Mouse (Mus musculus): ENCODE data around the gene Grin1. TPM values are rescaled to one million over a fixed set of nuclear protein-coding genes. Genes with fewer than 3 reads are reported as not detected.

Grin1 gene
- polyA plus RNA-seq, 2 experiments, result 0.34 to 1.3 TPM

DNA sequence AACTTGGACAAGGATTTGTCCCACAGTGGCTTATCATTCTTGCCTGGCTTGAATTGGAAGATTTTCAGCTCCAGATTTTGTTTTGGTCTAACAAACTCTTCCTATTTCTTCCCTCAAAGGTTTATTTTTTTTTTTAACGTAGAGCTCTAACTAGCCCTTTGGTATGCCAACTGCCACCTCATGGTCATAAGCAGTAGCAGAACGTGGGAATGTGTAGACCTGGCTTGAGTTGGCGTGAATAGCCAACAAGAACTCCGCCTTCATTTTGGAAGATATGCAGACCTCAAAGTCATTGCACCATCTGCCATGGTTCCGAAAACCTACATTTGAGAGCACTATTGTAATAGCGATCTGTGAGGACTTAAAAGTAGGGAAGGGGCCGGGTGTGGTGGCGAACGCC, 12.5 kb upstream of the Grin1 start:
- 59% methylated on average over 9 of the region's 9 CpGs for WGBS
- no peak overlapping the region for H3K27ac ChIP-seq (replicated peaks; ENCODE audit: low read depth, low read length)
- H3K4me3 ChIP-seq (replicated peaks; ENCODE audit: low read length), result peak overlapping the region; percentile 94
- H3K4me1 ChIP-seq (ENCODE audit: control insufficient read depth, insufficient read depth, low read length), result peaks cover 9% of the 10 kb centered on the region
- no peak for DNase-seq (ENCODE audit: low spot score)
- H3K36me3 ChIP-seq (ENCODE audit: control insufficient read depth, insufficient read depth, low read length), result peaks cover 24% of the 10 kb centered on the region
- H3K27me3 ChIP-seq (ENCODE audit: control insufficient read depth, insufficient read depth, low read length), result no peaks in the 10 kb centered on the region
- no peak for ATAC-seq (ENCODE audit: low FRiP score, low read depth)
- H3K4me2 ChIP-seq (replicated peaks; ENCODE audit: low read depth, low read length, severe bottlenecking), result peak overlapping the region; percentile 71
- H3K9ac ChIP-seq (ENCODE audit: low read depth, low read length, severe bottlenecking), result peak overlapping the region; percentile 94
- no peak for TF ChIP-seq POLR2A (IDR thresholded peaks at IDR 0.05; ENCODE audit: borderline replicate concordance, extremely low read depth, insufficient read depth, insufficient read length)
- H3K9me3 ChIP-seq (ENCODE audit: control insufficient read depth, low read length), result no peaks in the 10 kb centered on the region

DNA sequence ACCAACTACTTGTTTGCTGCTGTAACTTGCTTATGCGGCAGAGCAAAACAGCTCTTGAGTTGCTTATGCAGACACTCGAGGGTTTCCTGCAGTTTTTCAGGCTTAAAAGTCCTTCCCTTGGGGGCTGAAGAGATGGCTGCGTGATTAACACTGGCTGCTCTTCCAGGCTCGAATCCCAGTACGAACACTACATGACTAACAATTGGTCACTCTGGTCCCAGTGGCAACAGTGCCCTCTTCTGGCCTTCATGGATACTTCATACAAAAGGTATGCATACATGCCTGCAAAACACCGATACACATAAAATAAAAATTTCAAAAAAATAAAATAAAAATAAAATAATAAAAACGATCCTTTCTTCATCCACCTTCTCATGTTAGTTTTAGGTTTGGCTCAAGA, 9.5 kb upstream of the Grin1 start:
- WGBS, result 40% methylated on average over 7 of the region's 7 CpGs

DNA sequence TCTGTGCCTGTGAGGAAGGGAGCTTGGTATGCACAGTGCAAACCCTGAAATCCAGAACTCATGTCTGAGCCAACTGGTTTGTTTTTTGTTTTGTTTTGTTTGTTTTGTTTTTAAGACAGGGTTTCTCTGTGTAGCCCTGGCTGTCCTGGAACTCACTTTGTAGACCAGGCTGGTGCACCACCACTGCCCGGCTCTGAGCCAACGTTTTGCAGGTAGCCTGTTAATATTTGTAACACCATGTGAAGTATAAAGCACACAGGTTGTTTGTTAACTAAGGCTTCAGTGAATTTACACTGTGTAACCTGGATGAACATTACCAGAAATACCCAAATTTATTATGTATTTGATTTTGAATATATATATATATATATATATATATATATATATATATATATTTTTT, 7.0 kb upstream of the Grin1 start:
- Histone ChIP-seq H3K27ac (replicated peaks; ENCODE audit: low read depth, low read length) (no peak overlapping the region), H3K4me3 (replicated peaks; ENCODE audit: low read length) (no peak overlapping the region), H3K9me3 (ENCODE audit: control insufficient read depth, low read length) (no peaks in the 10 kb centered on the region), H3K4me2 (replicated peaks; ENCODE audit: low read depth, low read length, severe bottlenecking) (no peak overlapping the region), H3K9ac (ENCODE audit: low read depth, low read length, severe bottlenecking) (no peak overlapping the region), H3K27me3 (ENCODE audit: control insufficient read depth, insufficient read depth, low read length) (no peaks in the 10 kb centered on the region), H3K4me1 (ENCODE audit: control insufficient read depth, insufficient read depth, low read length) (no peaks in the 10 kb centered on the region), H3K36me3 (ENCODE audit: control insufficient read depth, insufficient read depth, low read length) (no peaks in the 10 kb centered on the region)
- TF ChIP-seq POLR2A (IDR thresholded peaks at IDR 0.05; ENCODE audit: borderline replicate concordance, extremely low read depth, insufficient read depth, insufficient read length), result no peak
- ATAC-seq (ENCODE audit: low FRiP score, low read depth), result no peak
- no peak for DNase-seq (ENCODE audit: low spot score)
- WGBS, result 80% methylated on average over 2 of the region's 2 CpGs

More for the DNA sequence above, 9.5 kb upstream of the Grin1 start:
- no peak for DNase-seq (ENCODE audit: low spot score)
- Histone ChIP-seq H3K27me3 (ENCODE audit: control insufficient read depth, insufficient read depth, low read length) (no peaks in the 10 kb centered on the region), H3K4me2 (replicated peaks; ENCODE audit: low read depth, low read length, severe bottlenecking) (no peak overlapping the region), H3K9ac (ENCODE audit: low read depth, low read length, severe bottlenecking) (no peak overlapping the region), H3K4me1 (ENCODE audit: control insufficient read depth, insufficient read depth, low read length) (peaks cover 7% of the 10 kb centered on the region), H3K9me3 (ENCODE audit: control insufficient read depth, low read length) (no peaks in the 10 kb centered on the region), H3K36me3 (ENCODE audit: control insufficient read depth, insufficient read depth, low read length) (no peaks in the 10 kb centered on the region), H3K4me3 (replicated peaks; ENCODE audit: low read length) (no peak overlapping the region), H3K27ac (replicated peaks; ENCODE audit: low read depth, low read length) (no peak overlapping the region)
- no peak for ATAC-seq (ENCODE audit: low FRiP score, low read depth)
- no peak for TF ChIP-seq POLR2A (IDR thresholded peaks at IDR 0.05; ENCODE audit: borderline replicate concordance, extremely low read depth, insufficient read depth, insufficient read length)

DNA sequence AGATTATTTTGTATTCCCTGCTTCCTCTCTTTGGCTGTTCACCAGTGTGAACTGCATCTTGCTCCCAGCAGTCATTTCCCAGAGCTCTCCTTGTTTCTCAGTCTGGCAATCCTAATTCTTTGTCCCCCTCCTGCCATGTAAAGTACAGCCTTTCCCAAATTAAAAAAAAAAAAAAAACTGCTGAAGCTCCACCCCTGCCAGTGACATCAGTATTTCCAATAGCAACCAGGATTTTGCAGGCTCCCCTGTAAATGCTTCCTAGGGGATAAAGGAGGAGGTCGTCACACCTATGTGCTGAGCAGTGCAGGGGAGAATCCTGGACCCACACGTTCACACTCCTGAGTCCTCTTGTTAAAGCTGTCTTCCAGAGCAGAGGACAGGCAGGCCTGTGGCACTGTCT, 1.1 kb upstream of the Grin1 start:
- no peaks in the 10 kb centered on the region for H3K4me1 ChIP-seq (ENCODE audit: control insufficient read depth, insufficient read depth, low read length)
- no peak for ATAC-seq (ENCODE audit: low FRiP score, low read depth)
- no peak overlapping the region for H3K27ac ChIP-seq (replicated peaks; ENCODE audit: low read depth, low read length)
- WGBS, result 19% methylated on average over 2 of the region's 2 CpGs
- H3K36me3 ChIP-seq (ENCODE audit: control insufficient read depth, insufficient read depth, low read length), result no peaks in the 10 kb centered on the region
- H3K4me2 ChIP-seq (replicated peaks; ENCODE audit: low read depth, low read length, severe bottlenecking), result no peak overlapping the region
- H3K27me3 ChIP-seq (ENCODE audit: control insufficient read depth, insufficient read depth, low read length), result peaks cover 19% of the 10 kb centered on the region
- H3K4me3 ChIP-seq (replicated peaks; ENCODE audit: low read length), result no peak overlapping the region
- H3K9me3 ChIP-seq (ENCODE audit: control insufficient read depth, low read length), result no peaks in the 10 kb centered on the region
- DNase-seq (ENCODE audit: low spot score), result no peak
- TF ChIP-seq POLR2A (IDR thresholded peaks at IDR 0.05; ENCODE audit: borderline replicate concordance, extremely low read depth, insufficient read depth, insufficient read length), result no peak
- no peak overlapping the region for H3K9ac ChIP-seq (ENCODE audit: low read depth, low read length, severe bottlenecking)

DNA sequence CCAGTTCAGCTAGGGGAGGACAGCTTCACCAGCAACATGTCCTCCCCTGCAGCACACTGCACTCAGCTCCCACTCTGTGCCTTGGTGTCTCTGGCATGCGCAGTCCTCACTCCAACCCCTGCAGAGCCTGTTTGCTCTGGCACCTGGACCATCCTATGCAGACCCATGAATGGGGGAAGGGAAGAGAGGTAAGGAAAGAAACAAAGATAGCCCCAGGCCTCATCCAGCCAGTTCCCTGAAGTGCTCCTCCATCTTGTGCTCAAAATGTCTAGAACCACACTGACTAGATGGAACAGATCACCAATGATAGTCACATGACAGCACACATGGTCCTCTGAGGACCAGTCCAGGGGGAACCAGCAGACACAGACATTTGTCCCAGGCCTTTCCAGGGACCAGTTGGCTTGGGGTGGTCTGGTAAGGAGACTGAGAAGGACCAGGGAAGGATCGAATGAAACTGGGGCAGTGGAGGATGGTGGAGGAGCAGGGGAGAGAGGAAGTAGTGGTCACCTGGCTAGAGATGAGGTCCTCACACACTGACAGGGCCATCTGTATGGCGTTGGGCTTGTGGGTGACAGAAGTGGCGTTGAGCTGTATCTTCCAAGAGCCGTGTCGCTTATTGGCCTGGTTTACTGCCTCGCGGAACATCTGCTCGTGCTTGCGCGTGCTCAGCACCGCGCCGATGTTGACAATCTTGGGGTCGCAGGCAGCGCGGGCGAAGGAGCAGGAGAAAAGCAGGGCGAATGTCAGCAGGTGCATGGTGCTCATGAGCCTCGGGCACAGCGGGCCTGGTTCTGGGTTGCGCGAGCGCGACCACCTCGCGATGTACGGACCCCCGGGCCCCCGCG, 644 bp downstream of the Grin1 start:
- H3K4me1 ChIP-seq (ENCODE audit: control insufficient read depth, insufficient read depth, low read length), result no peaks in the 10 kb centered on the region
- H3K27me3 ChIP-seq (ENCODE audit: control insufficient read depth, insufficient read depth, low read length), result peaks cover 19% of the 10 kb centered on the region
- no peak for DNase-seq (ENCODE audit: low spot score)
- WGBS, result 5% methylated on average over 30 of the region's 31 CpGs
- no peak overlapping the region for H3K27ac ChIP-seq (replicated peaks; ENCODE audit: low read depth, low read length)
- no peak overlapping the region for H3K9ac ChIP-seq (ENCODE audit: low read depth, low read length, severe bottlenecking)
- H3K9me3 ChIP-seq (ENCODE audit: control insufficient read depth, low read length), result no peaks in the 10 kb centered on the region
- no peaks in the 10 kb centered on the region for H3K36me3 ChIP-seq (ENCODE audit: control insufficient read depth, insufficient read depth, low read length)
- peak overlapping the region; percentile 48 for H3K4me2 ChIP-seq (replicated peaks; ENCODE audit: low read depth, low read length, severe bottlenecking)
- no peak for TF ChIP-seq POLR2A (IDR thresholded peaks at IDR 0.05; ENCODE audit: borderline replicate concordance, extremely low read depth, insufficient read depth, insufficient read length)
- peak overlapping the region; percentile 27 for H3K4me3 ChIP-seq (replicated peaks; ENCODE audit: low read length)
- peak; percentile 30; the same call in 1 of the 2 replicates for ATAC-seq (ENCODE audit: low FRiP score, low read depth)
